Mouse (Mus musculus) bone marrow, adult 2 months (tissue): ENCODE measurements at regions not wholly inside any gene's neighbourhood (a gene's known extent, or its start where the extent isn't known, plus 50 kb on each side); places are given as distances from the start of the nearest gene placed in this dataset.

Experiments used
- CTCF ChIP-seq: fragments of 200-500 bp; IDR thresholded peaks from 2 replicates; pipeline ENCODE4 v1.5.1; 2011; ENCODE audit warnings: low read length, control low read depth; ENCODE audit not compliant: control insufficient read depth, insufficient read depth
- POLR2A ChIP-seq: fragments of 200-500 bp; IDR thresholded peaks from 2 replicates; pipeline ENCODE4 v1.6.1; 2011; ENCODE audit warnings: low read depth, mild to moderate bottlenecking, control low read depth, low read length, borderline replicate concordance; ENCODE audit not compliant: control insufficient read depth

- TF ChIP-seq CTCF, result no peak
- TF ChIP-seq POLR2A, result no peak
Observed at GRCm38 (mm10) chr12:107159126-107159525, 329.3 kb upstream of the 3110018I06Rik start.
